9 mouse cellular contexts compared by ENCODE assay signal in the genomic region with DNA sequence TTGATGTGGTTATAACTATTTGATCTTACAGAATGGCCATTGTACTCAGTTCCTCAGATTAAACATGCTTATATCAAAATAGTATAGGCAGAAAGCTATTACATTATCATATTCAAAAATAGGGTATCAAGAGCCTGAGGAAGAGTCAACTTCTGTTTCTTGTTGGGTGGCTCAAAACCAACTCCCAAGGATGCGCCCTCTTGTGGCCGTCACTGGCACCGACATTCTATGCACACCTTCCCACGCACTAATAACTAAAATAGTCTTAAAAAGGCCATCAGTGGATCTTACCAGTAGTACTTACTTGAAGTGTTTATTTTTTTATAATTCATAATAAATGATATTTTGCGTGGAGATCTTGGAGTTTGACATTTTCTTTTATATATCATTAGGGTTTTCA. TPM values are rescaled to one million over a fixed set of nuclear protein-coding genes. Genes with fewer than 3 reads are reported as not detected.
DNase-seq lines count a peak whose midpoint lies in the region; ATAC-seq and TF ChIP-seq lines count a peak whose summit lies in the region.
"Had no signal": no experiment of that assay in that cellular context is flagged by ENCODE, and none has a peak within 500 bp of the region (broad histone marks: within the 10 kb centered on the region; RNA-seq: fewer than 3 reads in every experiment).

No protein-coding gene starts in this region.

- DNase-seq in gastrocnemius, postnatal 14 days, result peak; percentile 58
- peak; percentile 27 to 31 for DNase-seq in layer of hippocampus, postnatal 36 days
- peak; percentile 68 for DNase-seq in thymus, postnatal 25 days

- H3K4me3 ChIP-seq in intestine, postnatal 0 days (ENCODE audit: low read depth, low read length), result no peak overlapping the region
- H3K4me3 ChIP-seq in intestine, embryonic 16.5 days (ENCODE audit: low read length), result no peak overlapping the region
- H3K4me3 ChIP-seq in ES-Bruce4 (ENCODE audit: low read depth, low read length), result no peak overlapping the region
- H3K4me3 ChIP-seq in bone marrow macrophage, adult 2 months (ENCODE audit: insufficient read depth, low read length), result no peak overlapping the region
- H3K4me3 ChIP-seq: megakaryocyte, embryonic 14.5 days had no signal

- no peaks in the 10 kb centered on the region for H3K27me3 ChIP-seq in intestine, postnatal 0 days (replicated peaks; ENCODE audit: control insufficient read depth, insufficient read depth, low read length)
- no peaks in the 10 kb centered on the region for H3K27me3 ChIP-seq in intestine, embryonic 16.5 days (replicated peaks; ENCODE audit: control insufficient read depth, insufficient read depth, low read length)
- H3K27me3 ChIP-seq in ES-Bruce4 (ENCODE audit: control insufficient read depth, insufficient read depth, low read length, poor library complexity, severe bottlenecking), result no peaks in the 10 kb centered on the region

- no peak for TF ChIP-seq EP300 in ES-Bruce4 (IDR thresholded peaks at IDR 0.05; ENCODE audit: insufficient read depth, low read depth, low read length)

- no peak for ATAC-seq in intestine, postnatal 0 days
- ATAC-seq in intestine, embryonic 16.5 days, result no peak
- ATAC-seq in monocyte, adult 5-6 weeks (replicated peaks; ENCODE audit: insufficient number of reproducible peaks, low FRiP score, low TSS enrichment, poor library complexity, severe bottlenecking), result peak; percentile 48; the same call in 1 of the 2 replicates

- H3K4me1 ChIP-seq in intestine, postnatal 0 days (replicated peaks; ENCODE audit: control insufficient read depth, insufficient read depth, low read length), result no peaks in the 10 kb centered on the region
- H3K4me1 ChIP-seq in intestine, embryonic 16.5 days (ENCODE audit: control insufficient read depth, insufficient read depth, low read length), result peaks cover 4% of the 10 kb centered on the region
- no peaks in the 10 kb centered on the region for H3K4me1 ChIP-seq in ES-Bruce4 (ENCODE audit: control insufficient read depth, insufficient read depth, low read length)
- H3K4me1 ChIP-seq in bone marrow macrophage, adult 2 months (ENCODE audit: control insufficient read depth, insufficient read depth, low read length), result peaks cover 8% of the 10 kb centered on the region

- peaks cover 21% of the 10 kb centered on the region for H3K36me3 ChIP-seq in intestine, postnatal 0 days (ENCODE audit: control insufficient read depth, insufficient read depth)
- H3K36me3 ChIP-seq in intestine, embryonic 16.5 days (ENCODE audit: control insufficient read depth, insufficient read depth, low read length), result peaks cover 6% of the 10 kb centered on the region; the same call in 1 of the 2 replicates
- H3K36me3 ChIP-seq in ES-Bruce4 (ENCODE audit: control insufficient read depth, insufficient read depth, low read length, poor library complexity, severe bottlenecking), result peaks cover 38% of the 10 kb centered on the region

- no peak for TF ChIP-seq POLR2A in ES-Bruce4 (IDR thresholded peaks at IDR 0.05; ENCODE audit: insufficient read depth, low read length)
- no peak for TF ChIP-seq POLR2A in bone marrow macrophage, adult 2 months (IDR thresholded peaks at IDR 0.05; ENCODE audit: borderline replicate concordance, low read depth, low read length)

- peak; percentile 84 for TF ChIP-seq CTCF in intestine, postnatal 0 days (IDR thresholded peaks at IDR 0.05; ENCODE audit: low read depth)
- TF ChIP-seq CTCF in ES-Bruce4 (IDR thresholded peaks at IDR 0.05; ENCODE audit: low read depth, low read length), result peak; percentile 88
- TF ChIP-seq CTCF in bone marrow macrophage, adult 2 months (IDR thresholded peaks at IDR 0.05; ENCODE audit: low read depth, low read length), result peak; percentile 95

- H3K27ac ChIP-seq in intestine, postnatal 0 days (ENCODE audit: low read depth, low read length), result no peak overlapping the region
- no peak overlapping the region for H3K27ac ChIP-seq in intestine, embryonic 16.5 days (ENCODE audit: low read length)
- no peak overlapping the region for H3K27ac ChIP-seq in ES-Bruce4 (ENCODE audit: insufficient read depth, low read length)
- H3K27ac ChIP-seq in bone marrow macrophage, adult 2 months (ENCODE audit: insufficient read depth, low read depth, low read length), result no peak overlapping the region

- H3K9ac ChIP-seq in intestine, postnatal 0 days (ENCODE audit: low read depth, low read length), result no peak overlapping the region
- H3K9ac ChIP-seq in intestine, embryonic 16.5 days (ENCODE audit: low read depth, low read length), result no peak overlapping the region
- H3K9ac ChIP-seq in ES-Bruce4 (ENCODE audit: low read depth, poor library complexity, severe bottlenecking), result no peak overlapping the region

- intact Hi-C loops in gastrocnemius, postnatal 14 days (cut with DNase I; ENCODE audit: low total_unique reads), result no loop called here

- H3K4me2 ChIP-seq in intestine, postnatal 0 days (replicated peaks; ENCODE audit: low read depth), result no peak overlapping the region
- H3K4me2 ChIP-seq in intestine, embryonic 16.5 days (ENCODE audit: low read depth, low read length), result no peak overlapping the region

- 35% methylated on average over 5 of the region's 5 CpGs for WGBS in intestine, postnatal 0 days
- 33% methylated on average over 5 of the region's 5 CpGs for WGBS in intestine, embryonic 16.5 days

- H3K9me3 ChIP-seq in intestine, postnatal 0 days (ENCODE audit: control insufficient read depth), result no peaks in the 10 kb centered on the region
- H3K9me3 ChIP-seq in intestine, embryonic 16.5 days (ENCODE audit: control insufficient read depth, low read length), result no peaks in the 10 kb centered on the region
- H3K9me3 ChIP-seq in ES-Bruce4 (replicated peaks; ENCODE audit: control insufficient read depth, insufficient read depth, low read length, poor library complexity, severe bottlenecking), result no peaks in the 10 kb centered on the region
- H3K9me3 ChIP-seq: megakaryocyte, embryonic 14.5 days had no signal

RNA-seq across cellular contexts. Expression of a gene that starts 4.8 kb away (rescaled TPM):
- polyA plus RNA-seq in intestine, postnatal 0 days (2015; fragmentation: Nextera tagmentation; extraction: Ambion mirVana), result 40.6 and 49.3 TPM in 2 replicates
- polyA plus RNA-seq in intestine, embryonic 16.5 days (2015; fragmentation: Nextera tagmentation; extraction: Ambion mirVana), result 50.3 and 54.5 TPM in 2 replicates
- polyA plus RNA-seq in ES-Bruce4 (2011; ENCODE audit: insufficient read depth, insufficient read length, low read depth, missing spikeins), result 53.7 and 62.6 TPM in 2 replicates
- 54.7 and 62.4 TPM in 2 replicates for polyA plus RNA-seq in bone marrow macrophage, adult 2 months (2012; ENCODE audit: insufficient read depth, insufficient read length, missing spikeins)
- 10 to 100 TPM; 12.2 to 15.1 TPM for total RNA-seq in gastrocnemius, postnatal 14 days (2021)
- 10 to 100 TPM; 16.7 to 17.9 TPM for total RNA-seq in layer of hippocampus, postnatal 36 days (2021)
- 57.4 to 79.1 TPM (median 74.2 TPM) in 3 replicates for total RNA-seq in monocyte, adult 5-6 weeks (2017)

RNA-seq across cellular contexts. Expression of a gene that starts 29.8 kb away (rescaled TPM):
- 0.81 and 0.95 TPM in 2 replicates for polyA plus RNA-seq in intestine, postnatal 0 days (2015; fragmentation: Nextera tagmentation; extraction: Ambion mirVana)
- 1.1 and 1.4 TPM in 2 replicates for polyA plus RNA-seq in intestine, embryonic 16.5 days (2015; fragmentation: Nextera tagmentation; extraction: Ambion mirVana)
- 10.3 and 12.1 TPM in 2 replicates for polyA plus RNA-seq in ES-Bruce4 (2011; ENCODE audit: insufficient read depth, insufficient read length, low read depth, missing spikeins)
- polyA plus RNA-seq in bone marrow macrophage, adult 2 months (2012; ENCODE audit: insufficient read depth, insufficient read length, missing spikeins), result 75.9 and 80.3 TPM in 2 replicates
- 1 to 10 TPM; 2.4 to 2.9 TPM for total RNA-seq in gastrocnemius, postnatal 14 days (2021)
- under 1 TPM; 0.45 to 0.94 TPM for total RNA-seq in layer of hippocampus, postnatal 36 days (2021)
- 30.9 to 31.9 TPM (median 31.4 TPM) in 3 replicates for total RNA-seq in monocyte, adult 5-6 weeks (2017)

RNA-seq across cellular contexts. Expression of a gene that starts 30.3 kb away (rescaled TPM):
- polyA plus RNA-seq in intestine, postnatal 0 days (2015; fragmentation: Nextera tagmentation; extraction: Ambion mirVana), result 241 and 243 TPM in 2 replicates
- polyA plus RNA-seq in intestine, embryonic 16.5 days (2015; fragmentation: Nextera tagmentation; extraction: Ambion mirVana), result 140 and 151 TPM in 2 replicates
- polyA plus RNA-seq in ES-Bruce4 (2011; ENCODE audit: insufficient read depth, insufficient read length, low read depth, missing spikeins), result 52.1 and 56.3 TPM in 2 replicates
- 157 and 180 TPM in 2 replicates for polyA plus RNA-seq in bone marrow macrophage, adult 2 months (2012; ENCODE audit: insufficient read depth, insufficient read length, missing spikeins)
- total RNA-seq in gastrocnemius, postnatal 14 days (2021), result 10 to 100 TPM; 62.4 to 62.7 TPM
- total RNA-seq in layer of hippocampus, postnatal 36 days (2021), result 10 to 100 TPM; 60.9 to 62.8 TPM
- total RNA-seq in monocyte, adult 5-6 weeks (2017), result 150 to 178 TPM (median 170 TPM) in 3 replicates
